Comparison of ENCODE assay signal across 9 mouse cellular contexts in the genomic region with DNA sequence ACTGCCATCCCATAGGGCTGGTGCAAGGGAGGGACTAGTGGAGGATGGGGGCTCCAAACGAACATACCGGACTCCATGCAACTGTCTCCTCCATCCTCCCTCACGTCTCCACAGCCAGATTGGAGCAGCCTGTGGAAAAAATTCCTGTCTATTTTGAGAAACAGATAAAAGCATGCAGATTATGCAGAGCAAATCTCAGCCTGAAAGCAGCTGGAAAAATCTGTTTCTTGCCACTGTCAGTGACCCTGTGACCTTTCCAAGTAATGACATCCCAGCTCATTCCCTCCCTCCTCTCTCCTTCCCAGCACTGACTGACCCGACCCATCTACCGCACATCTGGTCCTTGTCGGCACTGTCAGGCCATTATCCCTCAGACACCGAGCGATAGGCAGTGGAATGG. TPM values are rescaled to one million over a fixed set of nuclear protein-coding genes. Genes with fewer than 3 reads are reported as not detected.
DNase-seq lines count a peak whose midpoint lies in the region; ATAC-seq and TF ChIP-seq lines count a peak whose summit lies in the region.
"Had no signal": no experiment of that assay in that cellular context is flagged by ENCODE, and none has a peak within 500 bp of the region (broad histone marks: within the 10 kb centered on the region; RNA-seq: fewer than 3 reads in every experiment).

No protein-coding gene starts in this region.

- ATAC-seq in heart, embryonic 13.5 days (ENCODE audit: extremely low read depth, insufficient number of reproducible peaks, low FRiP score, low TSS enrichment) = peak; percentile 69

- no peaks in the 10 kb centered on the region for H3K27me3 ChIP-seq in heart, embryonic 13.5 days (replicated peaks)

- H3K4me2 ChIP-seq in heart, embryonic 13.5 days = peak overlapping the region; percentile 16
- H3K4me2 ChIP-seq: limb, embryonic 12.5 days had no signal

- DNase-seq in layer of hippocampus, adult 2 months (ENCODE audit: low spot score in 2 of 2) = no peak
- DNase-seq in layer of hippocampus, postnatal 36 days = no peak
- DNase-seq in kidney, postnatal 25 days = peak; percentile 66 to 81
- DNase-seq in skeletal muscle tissue, adult 2 months (ENCODE audit: low read depth, low spot score) = peak; percentile 56
- no peak for DNase-seq in thymus, postnatal 0 days (ENCODE audit: low spot score)
- no peak for DNase-seq in layer of hippocampus, postnatal 10 days (ENCODE audit: low spot score in 2 of 2)
- DNase-seq in spleen, postnatal 10 days (ENCODE audit: low spot score in 2 of 2) = no peak

- 0 out of 2 replicates have a peak overlapping the region, but pooled peaks have one; percentile 10 for H3K27ac ChIP-seq in layer of hippocampus, adult 2 months
- peak overlapping the region; percentile 94 for H3K27ac ChIP-seq in heart, embryonic 13.5 days (replicated peaks)
- H3K27ac ChIP-seq: limb, embryonic 12.5 days had no signal

- H3K4me1 ChIP-seq in heart, embryonic 13.5 days = peaks cover 73% of the 10 kb centered on the region
- H3K4me1 ChIP-seq: limb, embryonic 12.5 days had no signal

- H3K36me3 ChIP-seq in heart, embryonic 13.5 days = no peaks in the 10 kb centered on the region
- H3K36me3 ChIP-seq: limb, embryonic 12.5 days had no signal

- TF ChIP-seq CTCF in layer of hippocampus, adult 2 months (conservative IDR thresholded peaks at IDR 0.05) = no peak

- H3K4me3 ChIP-seq in layer of hippocampus, adult 2 months = no peak overlapping the region
- H3K4me3 ChIP-seq in heart, embryonic 13.5 days = no peak overlapping the region
- H3K4me3 ChIP-seq: limb, embryonic 12.5 days had no signal

- WGBS in heart, embryonic 13.5 days = 8% methylated on average over 8 of the region's 8 CpGs

- H3K9ac ChIP-seq in heart, embryonic 13.5 days = no peak overlapping the region
- H3K9ac ChIP-seq: limb, embryonic 12.5 days had no signal

- H3K9me3 ChIP-seq in heart, embryonic 13.5 days = no peaks in the 10 kb centered on the region
- H3K9me3 ChIP-seq: limb, embryonic 12.5 days had no signal

RNA-seq across cellular contexts. Expression of gene Lclat1, which starts 35.5 kb away (rescaled TPM):
- 10 to 100 TPM; 32.9 to 34.6 TPM for total RNA-seq in layer of hippocampus, adult 2 months (2021)
- total RNA-seq in layer of hippocampus, postnatal 36 days (2021) = 10 to 100 TPM; 32.6 to 36.9 TPM
- 30.9 and 32.8 TPM in 2 replicates for polyA plus RNA-seq in heart, embryonic 13.5 days (2015; fragmentation: Nextera tagmentation; extraction: Ambion mirVana)
- polyA plus RNA-seq in thymus, postnatal 0 days (2015; fragmentation: Nextera tagmentation; extraction: Ambion mirVana) = 4.5 and 5.4 TPM in 2 replicates
- total RNA-seq in layer of hippocampus, postnatal 10 days (2021) = 10 to 100 TPM; 35.5 to 39.9 TPM

Comparison
In these comparisons a context has a peak if more than half of its experiments do, and no peak if none do; other contexts are left out.
1. DNase-seq: peak in kidney, postnatal 25 days (2 of 2) and skeletal muscle tissue, adult 2 months (single experiment); none in layer of hippocampus, adult 2 months (0 of 2), layer of hippocampus, postnatal 36 days (0 of 2), thymus, postnatal 0 days (single experiment), layer of hippocampus, postnatal 10 days (0 of 2) and spleen, postnatal 10 days (0 of 2).